Mouse (Mus musculus): ENCODE data around the gene Dgcr2. TPM values are rescaled to one million over a fixed set of nuclear protein-coding genes. Genes with fewer than 3 reads are reported as not detected.

Dgcr2 gene
- polyA plus RNA-seq, 1 experiment from 2014 or later, result 102 TPM

- Histone ChIP-seq H3K9ac (replicated peaks) (no peak overlapping the region), H3K36me3 (no peaks in the 10 kb centered on the region), H3K4me1 (replicated peaks) (peaks cover 40% of the 10 kb centered on the region), H3K4me3 (replicated peaks) (no peak overlapping the region), H3K27ac (no peak overlapping the region), H3K4me2 (no peak overlapping the region), H3K9me3 (no peaks in the 10 kb centered on the region), H3K27me3 (peaks cover 38% of the 10 kb centered on the region)
- 25% methylated on average over 3 of the region's 3 CpGs for WGBS
- ATAC-seq (ENCODE audit: insufficient number of reproducible peaks, insufficient read depth, low FRiP score, low TSS enrichment, low read depth), result no peak
Measured at GRCm38 (mm10) chr16:17828867-17829266, 69.5 kb downstream of the Dgcr2 start.

GRCm38 (mm10) chr16:17828229-17828628, 70.1 kb downstream of the Dgcr2 start:
- no peak for ATAC-seq (ENCODE audit: insufficient number of reproducible peaks, insufficient read depth, low FRiP score, low TSS enrichment, low read depth)
- H3K36me3 ChIP-seq, result no peaks in the 10 kb centered on the region
- 89% methylated on average over 2 of the region's 2 CpGs for WGBS
- H3K4me3 ChIP-seq (replicated peaks), result no peak overlapping the region
- H3K27ac ChIP-seq, result no peak overlapping the region
- no peaks in the 10 kb centered on the region for H3K9me3 ChIP-seq
- H3K4me1 ChIP-seq (replicated peaks), result peaks cover 38% of the 10 kb centered on the region
- H3K9ac ChIP-seq (replicated peaks), result no peak overlapping the region
- no peak overlapping the region for H3K4me2 ChIP-seq
- peaks cover 32% of the 10 kb centered on the region for H3K27me3 ChIP-seq

GRCm38 (mm10) chr16:17826500-17826899, 71.9 kb downstream of the Dgcr2 start:
- H3K9me3 ChIP-seq, result no peaks in the 10 kb centered on the region
- 84% methylated on average over 2 of the region's 2 CpGs for WGBS
- no peak overlapping the region for H3K4me3 ChIP-seq (replicated peaks)
- no peak overlapping the region for H3K4me2 ChIP-seq
- no peak overlapping the region for H3K9ac ChIP-seq (replicated peaks)
- no peaks in the 10 kb centered on the region for H3K36me3 ChIP-seq
- H3K27me3 ChIP-seq, result peaks cover 14% of the 10 kb centered on the region
- H3K27ac ChIP-seq, result no peak overlapping the region
- H3K4me1 ChIP-seq (replicated peaks), result peaks cover 28% of the 10 kb centered on the region
- ATAC-seq (ENCODE audit: insufficient number of reproducible peaks, insufficient read depth, low FRiP score, low TSS enrichment, low read depth), result no peak

GRCm38 (mm10) chr16:17816528-17816927, 81.8 kb downstream of the Dgcr2 start:
- Histone ChIP-seq H3K4me2 (no peak overlapping the region), H3K4me3 (replicated peaks) (no peak overlapping the region)
- ATAC-seq (ENCODE audit: insufficient number of reproducible peaks, insufficient read depth, low FRiP score, low TSS enrichment, low read depth), result no peak

GRCm38 (mm10) chr16:17815411-17816402, 82.7 kb downstream of the Dgcr2 start:
- Histone ChIP-seq H3K27me3 (peaks cover 9% of the 10 kb centered on the region), H3K36me3 (no peaks in the 10 kb centered on the region), H3K4me2 (peak overlapping the region; percentile 82), H3K27ac (peak overlapping the region; percentile 69; the same call in 1 of the 2 replicates), H3K9ac (replicated peaks) (peak overlapping the region; percentile 71), H3K9me3 (no peaks in the 10 kb centered on the region), H3K4me3 (replicated peaks) (peak overlapping the region; percentile 55), H3K4me1 (replicated peaks) (peaks cover 21% of the 10 kb centered on the region)
- 2% methylated on average over 63 of the region's 63 CpGs for WGBS
- peak; percentile 54 for ATAC-seq (ENCODE audit: insufficient number of reproducible peaks, insufficient read depth, low FRiP score, low TSS enrichment, low read depth)

More at GRCm38 (mm10) chr16:17816528-17816927, 81.8 kb downstream of the Dgcr2 start:
- Histone ChIP-seq H3K9ac (replicated peaks) (peak overlapping the region; percentile 34; the same call in 1 of the 2 replicates), H3K27me3 (peaks cover 9% of the 10 kb centered on the region), H3K4me1 (replicated peaks) (peaks cover 14% of the 10 kb centered on the region; the same call in 1 of the 2 replicates), H3K27ac (0 out of 2 replicates have a peak overlapping the region, but pooled peaks have one; percentile 69), H3K9me3 (no peaks in the 10 kb centered on the region), H3K36me3 (no peaks in the 10 kb centered on the region)
- 78% methylated on average over 8 of the region's 8 CpGs for WGBS

GRCm38 (mm10) chr16:17813173-17813572, 85.2 kb downstream of the Dgcr2 start:
- Histone ChIP-seq H3K27me3 (peaks cover 9% of the 10 kb centered on the region), H3K4me3 (replicated peaks) (no peak overlapping the region), H3K36me3 (peaks cover 5% of the 10 kb centered on the region; the same call in 1 of the 2 replicates), H3K4me2 (no peak overlapping the region), H3K4me1 (replicated peaks) (peaks cover 46% of the 10 kb centered on the region), H3K9ac (replicated peaks) (no peak overlapping the region), H3K9me3 (no peaks in the 10 kb centered on the region), H3K27ac (no peak overlapping the region)
- 57% methylated on average over 4 of the region's 4 CpGs for WGBS
- ATAC-seq (ENCODE audit: insufficient number of reproducible peaks, insufficient read depth, low FRiP score, low TSS enrichment, low read depth), result no peak

- Histone ChIP-seq H3K4me1 (replicated peaks) (peaks cover 56% of the 10 kb centered on the region), H3K27ac (no peak overlapping the region), H3K4me3 (replicated peaks) (no peak overlapping the region), H3K9ac (replicated peaks) (no peak overlapping the region), H3K27me3 (peaks cover 9% of the 10 kb centered on the region), H3K9me3 (no peaks in the 10 kb centered on the region), H3K36me3 (peaks cover 15% of the 10 kb centered on the region), H3K4me2 (no peak overlapping the region)
- no peak for ATAC-seq (ENCODE audit: insufficient number of reproducible peaks, insufficient read depth, low FRiP score, low TSS enrichment, low read depth)
- 6% methylated on average over 5 of the region's 5 CpGs for WGBS
Measured at GRCm38 (mm10) chr16:17812120-17812519, 86.2 kb downstream of the Dgcr2 start.

- peak; percentile 85 for ATAC-seq (ENCODE audit: insufficient number of reproducible peaks, insufficient read depth, low FRiP score, low TSS enrichment, low read depth)
- peaks cover 66% of the 10 kb centered on the region for H3K4me1 ChIP-seq (replicated peaks)
- 6% methylated on average over 7 of the region's 7 CpGs for WGBS
- H3K36me3 ChIP-seq, result peaks cover 40% of the 10 kb centered on the region
- no peak overlapping the region for H3K4me3 ChIP-seq (replicated peaks)
- peak overlapping the region; percentile 22 for H3K4me2 ChIP-seq
- peak overlapping the region; percentile 98 for H3K27ac ChIP-seq
- H3K9ac ChIP-seq (replicated peaks), result peak overlapping the region; percentile 34; the same call in 1 of the 2 replicates
- no peaks in the 10 kb centered on the region for H3K9me3 ChIP-seq
- H3K27me3 ChIP-seq, result peaks cover 33% of the 10 kb centered on the region
Measured at GRCm38 (mm10) chr16:17809711-17810110, 88.7 kb downstream of the Dgcr2 start.

- WGBS, result 80% methylated on average over 4 of the region's 4 CpGs
- Histone ChIP-seq H3K9ac (replicated peaks) (peak overlapping the region; percentile 23; the same call in 1 of the 2 replicates), H3K4me2 (peak overlapping the region; percentile 22), H3K27ac (peak overlapping the region; percentile 98), H3K4me1 (replicated peaks) (peaks cover 72% of the 10 kb centered on the region), H3K9me3 (no peaks in the 10 kb centered on the region), H3K27me3 (peaks cover 36% of the 10 kb centered on the region), H3K36me3 (peaks cover 42% of the 10 kb centered on the region), H3K4me3 (replicated peaks) (no peak overlapping the region)
- ATAC-seq (ENCODE audit: insufficient number of reproducible peaks, insufficient read depth, low FRiP score, low TSS enrichment, low read depth), result no peak
Measured at GRCm38 (mm10) chr16:17809125-17809524, 89.2 kb downstream of the Dgcr2 start.

- H3K9ac ChIP-seq (replicated peaks), result peak overlapping the region; percentile 73
- H3K36me3 ChIP-seq, result peaks cover 56% of the 10 kb centered on the region
- H3K9me3 ChIP-seq, result no peaks in the 10 kb centered on the region
- 0 out of 2 replicates have a peak, but pooled peaks have one; percentile 22 for ATAC-seq (ENCODE audit: insufficient number of reproducible peaks, insufficient read depth, low FRiP score, low TSS enrichment, low read depth)
- WGBS, result 3% methylated on average over 73 of the region's 73 CpGs
- H3K4me3 ChIP-seq (replicated peaks), result peak overlapping the region; percentile 42
- H3K27ac ChIP-seq, result peak overlapping the region; percentile 90
- H3K27me3 ChIP-seq, result peaks cover 47% of the 10 kb centered on the region
- H3K4me1 ChIP-seq (replicated peaks), result peaks cover 89% of the 10 kb centered on the region
- peak overlapping the region; percentile 80 for H3K4me2 ChIP-seq
Measured at GRCm38 (mm10) chr16:17807192-17808009, 91.0 kb downstream of the Dgcr2 start.

Measured in limb, embryonic 12.5 days (tissue).